Mouse (Mus musculus) small intestine, adult 2 months (tissue): ENCODE data around the gene Efs.

Experiments
- CTCF ChIP-seq: fragments of 200-500 bp; IDR thresholded peaks from 2 replicates; pipeline ENCODE4 v1.5.1; 2012; ENCODE audit warnings: low read depth, mild to moderate bottlenecking, control low read depth, inconsistent platforms, low read length, moderate library complexity, mixed read lengths; ENCODE audit not compliant: insufficient replicate concordance, insufficient read length; ENCODE audit errors: extremely low read depth
- POLR2A ChIP-seq: fragments of 200-500 bp; IDR thresholded peaks from 2 replicates; pipeline ENCODE4 v1.6.1; 2012; ENCODE audit warnings: low read depth, mild to moderate bottlenecking, control low read depth, inconsistent platforms, low read length, moderate library complexity

DNA sequence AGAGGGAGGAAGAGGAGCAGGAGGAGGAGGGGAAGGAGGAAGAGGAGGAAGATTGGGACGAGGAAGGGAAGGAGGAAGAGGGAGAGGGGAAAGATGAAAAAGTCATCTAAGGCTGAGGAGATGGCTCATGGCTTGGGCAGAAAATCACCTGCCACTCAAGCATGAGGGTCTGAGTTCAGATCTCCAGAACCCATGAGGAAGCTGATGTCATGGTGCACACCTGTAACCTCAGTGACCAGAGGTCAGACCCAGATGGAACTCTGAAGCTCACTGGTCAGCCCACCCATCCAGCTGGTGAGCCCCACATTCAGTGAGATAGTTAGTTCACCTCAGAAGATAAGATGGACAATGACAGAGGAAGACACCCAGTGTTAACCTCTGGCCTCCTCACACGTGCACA is 19.0 kb upstream of the Efs start:
- TF ChIP-seq POLR2A: no peak
- no peak for TF ChIP-seq CTCF
